Mouse (Mus musculus): ENCODE data around the gene Ccdc146. TPM values are rescaled to one million over a fixed set of nuclear protein-coding genes. Genes with fewer than 3 reads are reported as not detected.

The Ccdc146 gene
- polyA plus RNA-seq, 1 experiment = not detected

DNA sequence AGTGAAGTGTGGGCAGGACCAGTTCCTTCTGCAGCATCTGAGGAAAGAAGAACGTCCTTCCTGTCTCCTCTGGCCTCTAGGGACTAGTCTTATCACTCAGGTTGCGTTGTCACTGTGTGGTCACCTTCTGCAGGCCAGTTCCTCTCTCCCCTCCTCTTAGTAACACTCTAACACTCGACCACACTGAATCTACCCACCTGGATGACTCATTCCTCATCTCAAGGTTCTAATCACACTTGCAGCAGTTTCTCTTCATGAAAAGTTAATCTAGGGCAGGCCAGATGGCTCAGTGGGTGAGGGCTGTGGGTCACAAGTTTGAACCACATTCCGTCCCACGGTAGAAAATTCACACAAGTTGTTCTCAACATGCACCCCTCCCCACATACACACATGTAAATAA is 175.6 kb downstream of the Ccdc146 start:
- TF ChIP-seq CTCF (IDR thresholded peaks at IDR 0.05; ENCODE audit: low read depth, low read length) (no peak), EP300 (IDR thresholded peaks at IDR 0.05; ENCODE audit: insufficient read depth, low read depth, low read length) (no peak), POLR2A (IDR thresholded peaks at IDR 0.05; ENCODE audit: insufficient read depth, low read length) (no peak)
- peaks cover 20% of the 10 kb centered on the region for H3K9me3 ChIP-seq (replicated peaks; ENCODE audit: control insufficient read depth, insufficient read depth, low read length, poor library complexity, severe bottlenecking)
- H3K9ac ChIP-seq (ENCODE audit: low read depth, poor library complexity, severe bottlenecking) = no peak overlapping the region
- H3K4me3 ChIP-seq (ENCODE audit: low read depth, low read length) = no peak overlapping the region
- H3K36me3 ChIP-seq (ENCODE audit: control insufficient read depth, insufficient read depth, low read length, poor library complexity, severe bottlenecking) = no peaks in the 10 kb centered on the region
- H3K27ac ChIP-seq (ENCODE audit: insufficient read depth, low read length) = no peak overlapping the region
- H3K27me3 ChIP-seq (ENCODE audit: control insufficient read depth, insufficient read depth, low read length, poor library complexity, severe bottlenecking) = no peaks in the 10 kb centered on the region
- no peaks in the 10 kb centered on the region for H3K4me1 ChIP-seq (ENCODE audit: control insufficient read depth, insufficient read depth, low read length)

DNA sequence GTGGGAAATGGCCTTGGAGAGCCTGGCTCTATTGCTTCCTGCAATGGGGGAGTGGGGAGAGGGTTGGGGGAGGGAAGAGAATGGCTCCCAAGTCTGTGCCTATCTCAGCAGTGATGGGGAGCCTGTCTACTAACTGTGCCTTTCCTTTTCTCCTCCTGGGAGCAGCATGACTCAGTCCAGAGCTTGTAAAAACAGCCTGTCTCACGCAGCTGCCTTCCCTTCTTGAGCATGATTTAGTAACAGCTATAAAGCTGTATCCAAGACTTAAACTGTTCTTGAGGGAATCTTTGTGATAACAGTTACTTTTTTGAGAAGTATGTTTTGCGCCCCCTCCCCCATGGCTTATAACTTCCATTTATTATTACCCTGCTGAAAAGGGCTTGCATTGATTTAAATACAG is 176.6 kb downstream of the Ccdc146 start:
- Histone ChIP-seq H3K36me3 (ENCODE audit: control insufficient read depth, insufficient read depth, low read length, poor library complexity, severe bottlenecking) (no peaks in the 10 kb centered on the region), H3K9ac (ENCODE audit: low read depth, poor library complexity, severe bottlenecking) (no peak overlapping the region), H3K27me3 (ENCODE audit: control insufficient read depth, insufficient read depth, low read length, poor library complexity, severe bottlenecking) (no peaks in the 10 kb centered on the region), H3K9me3 (replicated peaks; ENCODE audit: control insufficient read depth, insufficient read depth, low read length, poor library complexity, severe bottlenecking) (peaks cover 29% of the 10 kb centered on the region), H3K27ac (ENCODE audit: insufficient read depth, low read length) (no peak overlapping the region), H3K4me3 (ENCODE audit: low read depth, low read length) (no peak overlapping the region), H3K4me1 (ENCODE audit: control insufficient read depth, insufficient read depth, low read length) (no peaks in the 10 kb centered on the region)
- TF ChIP-seq CTCF (IDR thresholded peaks at IDR 0.05; ENCODE audit: low read depth, low read length) = no peak
- no peak for TF ChIP-seq POLR2A (IDR thresholded peaks at IDR 0.05; ENCODE audit: insufficient read depth, low read length)
- no peak for TF ChIP-seq EP300 (IDR thresholded peaks at IDR 0.05; ENCODE audit: insufficient read depth, low read depth, low read length)

DNA sequence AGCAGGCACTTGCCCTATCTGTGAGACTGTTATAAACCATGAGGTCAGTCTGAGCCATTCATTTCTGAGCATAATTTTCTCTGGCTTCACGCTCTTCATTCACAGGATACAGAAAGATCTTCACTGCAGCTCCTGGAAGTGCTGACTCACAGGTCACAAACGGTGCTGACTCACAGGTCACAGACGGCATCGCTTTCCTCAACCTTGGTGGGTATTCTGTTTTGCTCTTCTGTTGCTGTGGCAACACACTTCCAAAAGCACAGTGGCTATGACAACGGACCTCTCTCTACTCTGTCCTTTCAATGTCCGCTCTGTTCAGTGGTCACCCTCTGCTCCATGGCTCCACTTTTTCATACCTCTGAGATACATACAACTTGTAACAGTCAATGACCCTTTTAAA is 177.7 kb downstream of the Ccdc146 start:
- Histone ChIP-seq H3K27ac (ENCODE audit: insufficient read depth, low read length) (no peak overlapping the region), H3K27me3 (ENCODE audit: control insufficient read depth, insufficient read depth, low read length, poor library complexity, severe bottlenecking) (no peaks in the 10 kb centered on the region), H3K9me3 (replicated peaks; ENCODE audit: control insufficient read depth, insufficient read depth, low read length, poor library complexity, severe bottlenecking) (peaks cover 34% of the 10 kb centered on the region)

DNA sequence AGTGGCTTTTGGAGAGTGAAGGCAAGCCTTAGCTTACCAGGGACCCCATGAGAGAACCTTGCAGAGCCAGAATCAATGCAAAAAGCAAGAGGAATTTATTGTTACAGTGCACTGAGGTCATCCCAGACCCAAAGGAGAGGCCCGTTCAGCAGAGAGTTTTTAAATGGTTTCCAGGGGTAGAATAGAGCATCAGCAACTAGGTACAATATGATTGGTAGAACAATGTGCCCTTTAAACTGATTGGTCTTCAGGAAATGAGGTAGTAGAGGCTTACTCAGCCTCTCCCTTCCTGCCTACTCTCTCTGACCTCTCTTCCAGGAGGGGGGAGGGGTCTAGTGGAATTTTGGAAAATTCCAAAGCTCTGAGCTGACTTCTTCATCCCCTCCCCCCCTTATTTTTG is 179.2 kb downstream of the Ccdc146 start:
- Histone ChIP-seq H3K4me1 (ENCODE audit: control insufficient read depth, insufficient read depth, low read length) (no peaks in the 10 kb centered on the region), H3K27me3 (ENCODE audit: control insufficient read depth, insufficient read depth, low read length, poor library complexity, severe bottlenecking) (no peaks in the 10 kb centered on the region), H3K4me3 (ENCODE audit: low read depth, low read length) (no peak overlapping the region), H3K9me3 (replicated peaks; ENCODE audit: control insufficient read depth, insufficient read depth, low read length, poor library complexity, severe bottlenecking) (peaks cover 34% of the 10 kb centered on the region), H3K9ac (ENCODE audit: low read depth, poor library complexity, severe bottlenecking) (no peak overlapping the region), H3K27ac (ENCODE audit: insufficient read depth, low read length) (no peak overlapping the region; the same call in 1 of the 2 replicates), H3K36me3 (ENCODE audit: control insufficient read depth, insufficient read depth, low read length, poor library complexity, severe bottlenecking) (no peaks in the 10 kb centered on the region)
- TF ChIP-seq CTCF (IDR thresholded peaks at IDR 0.05; ENCODE audit: low read depth, low read length) = no peak
- TF ChIP-seq EP300 (IDR thresholded peaks at IDR 0.05; ENCODE audit: insufficient read depth, low read depth, low read length) = no peak
- no peak for TF ChIP-seq POLR2A (IDR thresholded peaks at IDR 0.05; ENCODE audit: insufficient read depth, low read length)

More for the DNA sequence above, 177.7 kb downstream of the Ccdc146 start:
- Histone ChIP-seq H3K4me1 (ENCODE audit: control insufficient read depth, insufficient read depth, low read length) (no peaks in the 10 kb centered on the region), H3K36me3 (ENCODE audit: control insufficient read depth, insufficient read depth, low read length, poor library complexity, severe bottlenecking) (no peaks in the 10 kb centered on the region), H3K4me3 (ENCODE audit: low read depth, low read length) (no peak overlapping the region), H3K9ac (ENCODE audit: low read depth, poor library complexity, severe bottlenecking) (no peak overlapping the region)
- TF ChIP-seq EP300 (IDR thresholded peaks at IDR 0.05; ENCODE audit: insufficient read depth, low read depth, low read length) = no peak
- TF ChIP-seq CTCF (IDR thresholded peaks at IDR 0.05; ENCODE audit: low read depth, low read length) = no peak
- no peak for TF ChIP-seq POLR2A (IDR thresholded peaks at IDR 0.05; ENCODE audit: insufficient read depth, low read length)

DNA sequence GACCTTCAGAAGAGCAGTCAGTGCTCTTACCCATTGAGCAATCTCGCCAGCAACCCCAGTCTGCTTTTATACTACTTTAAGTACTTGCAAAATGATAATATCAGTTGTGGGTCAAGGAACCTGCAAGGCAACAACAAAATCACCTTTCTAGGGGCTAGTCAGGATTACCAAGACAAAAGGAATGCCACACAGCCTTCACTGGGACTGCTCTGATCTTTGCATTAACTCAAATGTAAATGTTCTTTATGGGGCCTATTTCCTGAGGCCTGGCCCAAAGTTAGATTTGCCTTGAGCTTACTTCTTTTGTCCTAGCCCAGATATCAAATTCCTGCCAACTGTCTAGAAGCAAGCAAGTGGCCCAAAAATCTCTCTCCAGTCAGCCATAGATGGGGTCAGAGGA is 179.9 kb downstream of the Ccdc146 start:
- H3K4me3 ChIP-seq (ENCODE audit: low read depth, low read length) = no peak overlapping the region

More for the DNA sequence above, 179.9 kb downstream of the Ccdc146 start:
- no peak overlapping the region; the same call in 1 of the 2 replicates for H3K27ac ChIP-seq (ENCODE audit: insufficient read depth, low read length)
- H3K9ac ChIP-seq (ENCODE audit: low read depth, poor library complexity, severe bottlenecking) = no peak overlapping the region
- H3K36me3 ChIP-seq (ENCODE audit: control insufficient read depth, insufficient read depth, low read length, poor library complexity, severe bottlenecking) = no peaks in the 10 kb centered on the region
- peaks cover 34% of the 10 kb centered on the region for H3K9me3 ChIP-seq (replicated peaks; ENCODE audit: control insufficient read depth, insufficient read depth, low read length, poor library complexity, severe bottlenecking)
- TF ChIP-seq CTCF (IDR thresholded peaks at IDR 0.05; ENCODE audit: low read depth, low read length) (no peak), EP300 (IDR thresholded peaks at IDR 0.05; ENCODE audit: insufficient read depth, low read depth, low read length) (no peak), POLR2A (IDR thresholded peaks at IDR 0.05; ENCODE audit: insufficient read depth, low read length) (no peak)
- no peaks in the 10 kb centered on the region for H3K27me3 ChIP-seq (ENCODE audit: control insufficient read depth, insufficient read depth, low read length, poor library complexity, severe bottlenecking)
- H3K4me1 ChIP-seq (ENCODE audit: control insufficient read depth, insufficient read depth, low read length) = no peaks in the 10 kb centered on the region

Other genes starting within 250 kb of the Ccdc146 start
- 6.9 and 8.9 TPM in 2 replicates for gene Gsap, start 238.4 kb downstream of the Ccdc146 start, polyA plus RNA-seq (2011; ENCODE audit: insufficient read depth, insufficient read length, low read depth, missing spikeins)
- gene Fgl2, start 52.0 kb downstream of the Ccdc146 start, polyA plus RNA-seq (2011; ENCODE audit: insufficient read depth, insufficient read length, low read depth, missing spikeins) = 0.15 and 0.23 TPM in 2 replicates
- gene Fam185a, start 281 bp upstream of the Ccdc146 start, polyA plus RNA-seq (2011; ENCODE audit: insufficient read depth, insufficient read length, low read depth, missing spikeins) = 21.4 and 22.9 TPM in 2 replicates
- 0.73 TPM in 1 of 2 replicates, not detected in the other for gene Lrrc17, start 118.9 kb upstream of the Ccdc146 start, polyA plus RNA-seq (2011; ENCODE audit: insufficient read depth, insufficient read length, low read depth, missing spikeins)
- not detected in 2 replicates for gene Fbxl13, start 221.0 kb upstream of the Ccdc146 start, polyA plus RNA-seq (2011; ENCODE audit: insufficient read depth, insufficient read length, low read depth, missing spikeins)
- 74.3 and 74.7 TPM in 2 replicates for gene Armc10, start 221.1 kb upstream of the Ccdc146 start, polyA plus RNA-seq (2011; ENCODE audit: insufficient read depth, insufficient read length, low read depth, missing spikeins)

Data from ES-Bruce4 (cell line).